Mouse (Mus musculus): ENCODE data around the gene Cdk10.

Gene Cdk10

DNA sequence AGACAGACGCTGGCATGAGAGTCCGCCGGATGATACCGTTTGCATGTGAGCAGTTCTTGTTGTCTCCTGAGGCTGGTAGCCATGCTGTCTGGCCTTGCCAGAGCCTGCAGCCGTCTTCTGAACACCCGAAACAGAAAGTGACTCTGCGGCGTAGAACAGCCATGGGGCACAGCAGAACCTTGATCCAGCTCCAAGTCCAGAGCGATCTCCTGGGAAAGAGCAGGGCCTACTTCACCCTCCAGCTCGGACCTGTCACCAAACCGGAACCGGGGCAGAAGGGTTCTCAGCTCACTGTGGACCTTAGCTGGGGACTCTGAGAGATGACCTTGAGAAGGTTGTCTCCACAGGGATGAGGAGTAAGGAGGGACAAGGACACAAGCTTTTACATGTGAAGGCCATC lies 50.5 kb downstream of the Cdk10 start:
- no peak for DNase-seq

DNA sequence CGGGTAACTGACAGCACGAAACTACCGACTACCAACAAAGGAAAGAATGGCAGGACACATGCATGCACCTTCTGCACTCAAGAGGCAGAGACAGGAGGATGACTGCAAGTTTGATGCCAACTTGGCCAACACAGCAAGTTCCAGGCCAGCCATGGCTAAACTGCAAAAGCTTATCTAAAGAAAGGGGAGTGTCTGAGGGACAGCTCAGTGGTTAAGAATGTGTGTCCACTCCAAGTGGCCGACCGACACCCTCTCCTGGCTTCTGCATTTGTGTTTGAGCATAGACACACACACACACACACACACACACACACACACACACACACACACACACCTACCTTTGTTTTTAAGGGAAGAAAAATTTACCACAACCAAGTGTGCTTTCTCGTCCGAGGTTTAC lies 53.8 kb downstream of the Cdk10 start:
- no peak for DNase-seq

DNA sequence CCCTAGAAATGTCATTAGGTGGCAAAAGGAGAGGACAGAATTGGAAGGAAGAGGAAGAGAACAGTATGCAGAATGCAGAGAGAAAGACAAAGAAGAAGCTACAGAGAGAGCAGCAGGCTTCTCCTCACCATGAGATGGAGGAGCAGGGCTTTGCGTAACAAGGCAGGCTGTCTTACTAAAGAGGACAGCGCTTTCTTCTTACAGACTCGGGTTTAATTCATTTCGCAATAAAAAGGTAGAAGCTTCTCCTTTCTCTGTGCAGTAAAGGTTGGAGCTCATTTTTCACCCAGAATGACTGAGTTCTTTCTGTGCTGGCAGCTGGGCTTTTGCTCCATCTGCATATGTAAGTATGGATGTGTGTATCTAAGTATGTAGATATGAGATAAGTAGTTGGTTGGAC lies 55.2 kb downstream of the Cdk10 start:
- DNase-seq = no peak

DNA sequence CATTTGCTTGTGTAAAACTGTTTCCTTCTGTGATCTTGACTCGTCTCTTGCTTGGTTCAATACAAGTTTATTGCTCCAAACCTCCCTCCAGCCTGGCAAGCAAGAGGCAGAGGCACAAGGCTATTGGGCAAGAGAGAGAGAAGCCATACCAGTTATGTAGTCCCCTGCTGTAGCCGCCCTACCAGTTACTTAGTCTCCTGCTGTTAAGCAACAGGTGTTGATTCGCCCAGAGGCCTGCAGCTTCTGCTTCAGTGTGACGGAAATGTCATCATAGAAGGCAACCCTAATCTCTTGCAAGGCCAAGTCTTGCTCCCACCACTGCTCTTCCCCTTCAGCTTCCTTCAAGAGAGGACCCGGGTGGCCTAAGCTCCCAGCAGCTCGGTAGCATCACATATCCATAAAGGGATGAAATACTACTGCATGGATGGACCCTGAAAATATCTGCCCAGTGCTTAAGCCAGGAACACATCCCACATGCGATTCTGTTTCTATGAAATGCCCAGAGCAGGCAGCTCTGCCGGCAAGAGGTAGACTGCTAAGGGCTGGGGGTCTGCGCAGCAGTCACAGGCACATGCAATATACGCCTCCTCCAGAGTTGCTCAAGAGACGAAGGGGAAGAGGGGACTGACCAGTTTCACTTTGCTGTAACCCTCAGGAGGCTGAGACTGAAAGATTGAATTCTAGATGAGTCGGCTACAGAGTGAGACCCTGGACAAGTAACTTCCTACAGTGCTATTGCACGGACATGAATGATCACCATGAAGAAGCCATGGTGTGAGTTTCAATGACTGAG lies 55.9 kb downstream of the Cdk10 start:
- no peak for DNase-seq
